Mouse (Mus musculus): ENCODE results near the gene Smg5.
A peak's percentile ranks its signal among the peaks of the same experiment; 100 is the strongest.
"Not testable (repeated sequence)": the region's sequence is repeated elsewhere in the genome, so short reads cannot be mapped to it uniquely, and the experiment has no call there.

The Smg5 gene

GRCm38 (mm10) chr3:88354396-88355165 lies 18.5 kb downstream of the Smg5 start:
- no peak for DNase-seq

DNA sequence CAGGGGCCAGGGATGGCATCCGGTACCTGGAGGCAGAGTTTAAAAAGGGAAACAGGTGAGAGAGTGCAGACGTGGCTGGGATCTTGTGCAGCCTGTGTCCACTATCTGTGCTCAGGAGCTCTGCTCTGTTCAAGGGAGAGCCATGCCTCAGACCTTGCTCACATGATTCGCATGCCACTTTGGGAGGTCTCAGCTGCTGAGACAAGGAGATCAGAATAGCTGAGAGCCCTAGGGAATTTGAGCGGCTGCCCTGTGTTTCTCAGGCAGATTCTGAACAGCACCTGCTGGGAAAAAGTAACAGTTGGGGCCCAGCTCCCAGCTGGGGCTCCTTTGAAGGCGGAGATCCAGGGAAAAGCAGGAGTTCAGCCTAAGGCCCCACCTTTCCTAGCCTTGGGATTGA lies 23.5 kb downstream of the Smg5 start:
- no peak for DNase-seq

GRCm38 (mm10) chr3:88359989-88360388 lies 23.9 kb downstream of the Smg5 start:
- DNase-seq: no peak

DNA sequence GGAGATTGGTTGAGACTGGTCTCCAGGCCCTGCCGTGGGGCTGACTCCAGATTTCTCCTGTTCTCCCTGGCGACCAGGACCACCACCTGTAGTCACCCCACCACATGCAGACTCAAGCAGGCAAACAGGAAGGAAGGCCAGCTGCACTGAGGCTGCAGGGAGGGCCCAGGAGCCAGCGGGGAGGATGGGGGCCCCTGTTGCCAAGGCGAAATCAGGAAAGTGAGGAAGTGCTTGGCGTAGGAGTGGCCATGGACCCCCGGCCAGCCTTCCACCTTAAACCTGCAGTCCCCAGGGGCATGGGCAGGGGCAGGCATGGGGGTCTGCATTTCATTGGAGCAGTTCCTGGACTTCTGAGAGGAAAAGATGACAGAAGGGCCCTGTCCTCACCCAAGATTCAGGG lies 25.0 kb downstream of the Smg5 start:
- no peak for DNase-seq

DNA sequence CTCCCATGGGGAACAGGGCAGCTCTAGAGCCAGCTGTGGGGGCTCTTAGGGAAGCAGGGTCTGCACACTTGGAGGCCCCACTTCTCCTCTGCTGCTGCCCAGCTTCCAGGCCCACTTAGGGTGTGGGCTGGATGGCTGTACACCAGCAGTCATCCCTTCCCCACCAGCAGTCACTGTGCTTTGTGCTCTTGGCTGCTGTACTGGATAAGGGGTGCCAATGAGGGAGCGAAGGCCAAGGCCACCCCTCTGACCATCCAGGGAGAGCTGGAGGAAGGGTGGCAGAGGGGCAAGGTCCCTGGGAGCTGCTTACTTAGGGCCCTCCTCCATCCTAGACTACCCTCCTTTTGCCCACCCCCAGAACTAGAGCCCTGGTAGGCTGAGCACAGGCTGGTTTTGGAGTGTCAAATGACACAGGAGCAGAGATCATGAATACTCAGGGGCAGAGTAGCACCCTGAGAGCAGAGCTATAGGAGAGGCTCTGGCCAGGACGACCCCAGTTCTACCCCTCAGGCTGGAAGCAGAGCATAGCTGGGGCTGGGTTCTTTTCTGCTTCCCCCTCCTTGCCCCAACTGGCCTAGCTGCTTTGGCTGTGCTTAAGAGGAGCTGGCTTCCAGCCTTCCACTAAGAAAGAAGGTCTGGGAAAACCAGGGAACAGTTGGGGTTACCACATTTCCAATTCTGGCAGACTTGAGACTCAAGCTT lies 25.7 kb downstream of the Smg5 start:
- no peak for DNase-seq

- no peak for DNase-seq
These were observed 27.6 kb downstream of the Smg5 start for GRCm38 (mm10) chr3:88363700-88364099.

- no peak for DNase-seq
These were observed 28.3 kb downstream of the Smg5 start, which contains the start of gene Paqr6 for GRCm38 (mm10) chr3:88364337-88364736. Gene Paqr6 (plus strand): TSS chr3:88364584.

GRCm38 (mm10) chr3:88365705-88366361 lies 29.8 kb downstream of the Smg5 start:
- no peak for DNase-seq

DNA sequence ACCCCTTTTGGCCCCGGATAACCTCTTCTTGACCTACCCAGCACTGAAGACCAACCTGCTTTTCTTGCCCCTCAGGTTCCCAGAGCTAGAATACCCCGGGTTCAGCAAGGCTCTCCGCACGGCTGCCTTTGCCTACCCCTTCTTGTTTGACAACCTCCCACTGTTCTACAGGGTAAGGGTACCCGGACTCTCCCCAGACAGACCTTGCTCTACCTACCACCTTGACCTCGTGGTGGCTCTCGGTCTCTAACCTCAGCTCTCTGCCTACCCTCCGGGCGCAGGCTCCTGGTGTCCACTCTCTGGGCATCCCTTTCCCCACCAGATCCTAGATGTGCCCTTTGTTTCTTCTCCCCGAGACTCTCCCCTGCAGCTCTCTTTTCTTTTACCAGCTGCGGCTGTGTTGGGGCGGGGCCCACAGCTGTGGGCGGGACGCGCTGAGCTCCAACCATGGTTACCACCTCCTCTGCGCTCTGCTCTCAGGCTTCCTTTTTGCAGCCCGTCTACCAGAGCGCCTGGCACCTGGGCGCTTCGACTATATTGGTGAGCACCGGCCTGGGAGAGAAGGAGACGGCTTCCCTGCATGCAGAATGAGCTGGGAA lies 30.9 kb downstream of the Smg5 start:
- DNase-seq: peak; percentile 53

DNA sequence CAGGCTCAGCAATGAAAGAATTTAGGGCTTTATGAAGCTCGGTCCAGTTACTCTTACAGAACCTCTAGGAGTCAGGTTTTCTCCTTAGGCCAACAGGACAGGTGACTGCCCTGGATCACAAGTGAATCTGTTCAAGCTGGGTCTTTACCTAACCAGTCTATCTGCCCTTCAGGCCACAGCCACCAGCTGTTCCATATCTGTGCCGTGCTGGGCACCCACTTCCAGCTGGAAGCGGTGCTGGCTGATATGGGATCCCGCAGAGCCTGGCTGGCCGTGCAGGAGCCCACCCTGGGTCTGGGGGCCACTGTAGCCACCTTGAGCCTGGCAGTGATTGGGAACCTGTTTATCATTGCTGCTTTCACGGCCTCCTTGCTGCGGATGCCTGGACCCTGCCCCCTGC lies 31.5 kb downstream of the Smg5 start:
- not testable (repeated sequence) for DNase-seq

- not testable (repeated sequence) for DNase-seq
These were observed 32.5 kb downstream of the Smg5 start for GRCm38 (mm10) chr3:88368511-88368910.

DNA sequence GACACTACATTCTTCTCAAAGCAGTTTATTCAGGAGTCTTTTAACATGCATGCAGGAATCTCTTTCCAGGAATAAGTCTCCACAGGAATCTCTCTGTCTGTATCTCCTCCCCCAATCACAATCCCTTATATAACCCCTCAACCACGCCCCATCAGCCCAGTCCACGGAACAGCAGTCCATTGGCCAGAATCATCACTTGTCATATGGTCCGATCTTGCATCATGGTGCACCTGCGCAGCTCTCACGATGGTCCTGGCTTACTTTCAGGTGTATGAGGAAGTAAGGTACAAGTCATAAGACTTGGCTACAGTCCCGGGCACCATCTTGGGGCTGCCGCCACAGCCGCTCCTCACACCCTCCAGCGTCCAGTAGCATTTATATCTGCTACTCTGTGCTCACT lies 36.6 kb downstream of the Smg5 start, which contains the start of gene Bglap3:
TSS of gene Bglap3 (minus strand) at position 101 of the 400 bp plus-strand sequence.
- DNase-seq: not testable (repeated sequence)

DNA sequence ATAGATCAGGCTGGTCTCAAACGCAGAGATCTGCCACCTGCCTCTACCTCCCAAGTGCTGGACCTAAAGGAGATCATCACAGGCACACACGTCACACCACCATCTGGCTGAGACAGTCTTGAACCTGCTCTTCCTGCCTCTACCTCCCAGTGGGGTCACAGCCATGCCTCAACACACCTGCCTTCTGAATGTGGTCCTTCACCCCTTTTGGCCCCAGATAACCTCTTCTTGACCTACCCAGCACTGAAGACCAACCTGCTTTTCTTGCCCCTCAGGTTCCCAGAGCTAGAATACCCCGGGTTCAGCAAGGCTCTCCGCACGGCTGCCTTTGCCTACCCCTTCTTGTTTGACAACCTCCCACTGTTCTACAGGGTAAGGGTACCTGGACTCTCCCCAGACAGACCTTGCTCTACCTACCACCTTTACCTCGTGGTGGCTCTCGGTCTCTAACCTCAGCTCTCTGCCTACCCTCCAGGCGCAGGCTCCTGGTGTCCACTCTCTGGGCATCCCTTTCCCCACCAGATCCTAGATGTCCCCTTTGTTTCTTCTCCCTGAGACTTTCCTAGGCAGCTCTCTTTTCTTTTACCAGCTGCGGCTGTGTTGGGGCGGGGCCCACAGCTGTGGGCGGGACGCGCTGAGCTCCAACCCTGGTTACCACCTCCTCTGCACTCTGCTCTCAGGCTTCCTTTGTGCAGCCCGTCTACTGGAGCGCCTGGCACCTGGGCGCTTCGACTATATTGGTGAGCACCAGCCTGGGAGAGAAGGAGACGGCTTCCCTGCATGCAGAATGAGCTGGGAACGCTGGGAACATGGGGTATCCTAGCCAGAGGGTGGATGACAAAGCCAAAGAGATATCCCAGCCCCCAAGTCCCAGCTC lies 39.9 kb downstream of the Smg5 start:
- DNase-seq: not testable (repeated sequence)

DNA sequence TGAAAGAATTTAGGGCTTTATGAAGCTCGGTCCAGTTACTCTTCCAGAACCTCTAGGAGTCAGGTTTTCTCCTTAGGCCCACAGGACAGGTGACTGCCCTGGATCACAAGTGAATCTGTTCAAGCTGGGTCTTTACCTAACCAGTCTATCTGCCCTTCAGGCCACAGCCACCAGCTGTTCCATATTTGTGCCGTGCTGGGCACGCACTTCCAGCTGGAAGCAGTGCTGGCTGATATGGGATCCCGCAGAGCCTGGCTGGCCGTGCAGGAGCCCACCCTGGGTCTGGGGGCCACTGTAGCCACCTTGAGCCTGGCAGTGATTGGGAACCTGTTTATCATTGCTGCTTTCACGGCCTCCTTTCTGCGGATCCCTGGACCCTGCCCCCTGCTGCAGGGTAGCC lies 40.6 kb downstream of the Smg5 start:
- not testable (repeated sequence) for DNase-seq

GRCm38 (mm10) chr3:88378599-88378998 lies 42.5 kb downstream of the Smg5 start, which contains the start of gene Bglap2:
Gene Bglap2 (minus strand): TSS chr3:88378699.
- DNase-seq: not testable (repeated sequence)

- DNase-seq: not testable (repeated sequence)
These were observed 45.6 kb downstream of the Smg5 start for GRCm38 (mm10) chr3:88381389-88382315.

DNA sequence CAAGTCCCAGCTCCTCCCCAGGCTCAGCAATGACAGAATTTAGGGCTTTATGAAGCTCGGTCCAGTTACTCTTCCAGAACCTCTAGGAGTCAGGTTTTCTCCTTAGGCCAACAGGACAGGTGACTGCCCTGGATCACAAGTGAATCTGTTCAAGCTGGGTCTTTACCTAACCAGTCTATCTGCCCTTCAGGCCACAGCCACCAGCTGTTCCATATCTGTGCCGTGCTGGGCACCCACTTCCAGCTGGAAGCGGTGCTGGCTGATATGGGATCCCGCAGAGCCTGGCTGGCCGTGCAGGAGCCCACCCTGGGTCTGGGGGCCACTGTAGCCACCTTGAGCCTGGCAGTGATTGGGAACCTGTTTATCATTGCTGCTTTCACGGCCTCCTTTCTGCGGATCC lies 46.3 kb downstream of the Smg5 start:
- DNase-seq: not testable (repeated sequence)

GRCm38 (mm10) chr3:88384364-88384763 lies 48.3 kb downstream of the Smg5 start, which contains the start of gene Bglap:
Gene Bglap (minus strand): TSS chr3:88384464.
- DNase-seq: no peak

GRCm38 (mm10) chr3:88393776-88394375 lies 57.8 kb downstream of the Smg5 start:
- DNase-seq: no peak

DNA sequence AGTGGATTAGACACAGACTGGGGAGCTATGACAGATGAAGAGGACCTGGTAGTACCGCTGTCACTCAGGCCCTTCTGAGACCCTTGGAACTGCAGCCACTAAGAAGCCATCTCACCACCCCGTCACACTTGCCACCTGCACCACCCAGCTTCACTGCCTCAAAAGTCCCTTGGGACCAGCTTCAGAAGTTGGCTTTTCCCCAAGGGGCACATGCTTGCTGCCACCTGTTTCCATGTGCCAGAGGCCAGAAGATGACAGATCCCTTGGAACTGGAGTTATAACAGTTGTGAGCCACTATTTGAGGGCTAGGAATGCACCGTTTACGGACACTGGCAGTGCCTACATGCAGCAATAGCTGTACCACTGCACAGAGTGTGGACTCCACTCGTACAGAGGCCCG lies 59.2 kb downstream of the Smg5 start:
- no peak for DNase-seq
